Mouse (Mus musculus) kidney, embryonic 16.5 days (tissue): ENCODE data around the gene Dnah7c. TPM values are rescaled to one million over a fixed set of nuclear protein-coding genes. Genes with fewer than 3 reads are reported as not detected.
A peak's percentile ranks its signal among the peaks of the same experiment; 100 is the strongest.
"Not testable (repeated sequence)": the region's sequence is repeated elsewhere in the genome, so short reads cannot be mapped to it uniquely, and the experiment has no call there.

Experiments used
- ATAC-seq: fragments of 200-750 bp; cut with Nextera tagmentation; 2 replicates; pipeline ENCODE4 v1.8.0; 2017; ENCODE audit warnings: moderate TSS enrichment; ENCODE audit not compliant: low FRiP score, low TSS enrichment
- H3K27ac ChIP-seq: fragments of 300-500 bp; sonication (generic); 2 replicates; pipeline ENCODE4 v1.5.1; 2014; ENCODE audit warnings: low read length
- H3K27me3 ChIP-seq: fragments of 300-500 bp; sonication (generic); 2 replicates; pipeline ENCODE4 v1.6.1; 2014; ENCODE audit warnings: low read length, control low read depth, mixed read lengths; ENCODE audit not compliant: insufficient read depth
- H3K36me3 ChIP-seq: fragments of 300-500 bp; sonication (generic); 2 replicates; pipeline ENCODE4 v1.6.1; 2014; ENCODE audit warnings: low read length, control low read depth, mixed read lengths; ENCODE audit not compliant: insufficient read depth
- H3K4me1 ChIP-seq: fragments of 300-500 bp; sonication (generic); 2 replicates; pipeline ENCODE4 v1.6.1; 2014; ENCODE audit warnings: low read length, control low read depth, mixed read lengths; ENCODE audit not compliant: insufficient read depth
- H3K4me2 ChIP-seq: fragments of 300-500 bp; sonication (generic); replicated peaks from 2 replicates; pipeline ENCODE4 v1.6.1; 2014; ENCODE audit warnings: low read depth, low read length
- H3K4me3 ChIP-seq: fragments of 300-500 bp; sonication (generic); 2 replicates; pipeline ENCODE4 v1.5.1; 2014; ENCODE audit warnings: mild to moderate bottlenecking, low read length
- H3K9ac ChIP-seq: fragments of 300-500 bp; sonication (generic); replicated peaks from 2 replicates; pipeline ENCODE4 v1.6.1; 2014; ENCODE audit warnings: low read length
- H3K9me3 ChIP-seq: fragments of 300-500 bp; sonication (generic); 2 replicates; pipeline ENCODE4 v1.6.1; 2016; ENCODE audit warnings: low read length, control low read depth
- WGBS: fragments of 180-500 bp; shearing (Covaris S2); extraction: QIAGEN DNeasy Blood & Tissue Kit; methylation state at CpG from one replicate; pipeline ENCODE4 v1.1.7; 2014; 5-methylcytosine and 5-hydroxymethylcytosine counted together
- polyA plus RNA-seq: library from polyadenylated mRNA; unstranded; fragments of >200 nt; fragmentation: Nextera tagmentation; extraction: Ambion mirVana; gene quantifications from 2 replicates; pipeline ENCODE4 v1.2.1, GENCODE M21; 2015

Gene Dnah7c
- polyA plus RNA-seq, 1 experiment from 2014 or later, result 0.07 TPM

- WGBS, result 54% methylated on average over 1 of the region's 1 CpGs
- ATAC-seq, result peak; percentile 59; the same call in 1 of the 2 replicates
These were observed 299.9 kb downstream of the Dnah7c start for GRCm38 (mm10) chr1:46725266-46725665.

GRCm38 (mm10) chr1:46725719-46726118, 300.3 kb downstream of the Dnah7c start:
- WGBS, result 82% methylated on average over 2 of the region's 2 CpGs
- H3K4me1 ChIP-seq, ATAC-seq, H3K27ac ChIP-seq, H3K27me3 ChIP-seq, H3K4me2 ChIP-seq, H3K9me3 ChIP-seq, H3K36me3 ChIP-seq, H3K4me3 ChIP-seq, H3K9ac ChIP-seq: not testable (repeated sequence)

More at GRCm38 (mm10) chr1:46725266-46725665, 299.9 kb downstream of the Dnah7c start:
- Histone ChIP-seq H3K9me3 (no peaks in the 10 kb centered on the region), H3K4me3 (no peak overlapping the region), H3K9ac (no peak overlapping the region), H3K4me1 (no peaks in the 10 kb centered on the region), H3K4me2 (no peak overlapping the region), H3K27me3 (no peaks in the 10 kb centered on the region), H3K27ac (no peak overlapping the region), H3K36me3 (no peaks in the 10 kb centered on the region)

- not testable (repeated sequence) for H3K27me3 ChIP-seq, H3K4me2 ChIP-seq, H3K4me1 ChIP-seq, H3K9me3 ChIP-seq, ATAC-seq, H3K9ac ChIP-seq, H3K36me3 ChIP-seq, H3K4me3 ChIP-seq, H3K27ac ChIP-seq
- 80% methylated on average over 3 of the region's 3 CpGs for WGBS
These were observed 304.3 kb downstream of the Dnah7c start for GRCm38 (mm10) chr1:46729731-46730130.

DNA sequence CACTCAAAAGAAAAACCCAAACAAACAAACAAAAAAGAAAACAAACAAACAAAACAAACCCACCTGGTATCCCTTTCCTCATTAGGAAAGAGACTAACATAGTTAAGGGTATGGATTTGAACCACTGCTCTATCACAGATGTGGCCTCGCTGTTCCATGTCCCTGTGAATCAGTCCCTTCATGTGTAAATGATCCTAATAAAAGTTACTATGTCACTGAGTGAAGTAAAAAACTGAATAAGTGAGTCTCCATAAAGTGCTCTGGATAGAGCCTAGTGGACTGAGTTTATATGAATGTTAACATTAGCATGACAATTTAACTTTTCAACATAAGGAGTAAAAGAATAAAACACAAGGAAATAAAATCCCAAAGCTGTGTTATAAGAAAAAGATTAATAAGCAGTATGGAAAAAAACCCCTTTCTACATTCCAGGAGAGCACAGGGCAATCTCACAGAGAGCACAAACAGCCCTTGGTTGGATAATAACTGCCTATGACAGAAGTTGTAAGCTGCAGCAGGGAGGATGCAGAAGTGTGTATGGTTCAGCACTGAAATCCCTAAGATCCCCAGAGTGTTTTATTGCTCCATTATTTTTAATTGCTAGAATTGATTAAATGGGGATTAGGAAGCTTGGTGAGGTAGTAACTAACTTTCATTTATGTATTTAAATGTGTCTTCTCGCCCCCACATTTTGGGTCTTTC, 308.2 kb downstream of the Dnah7c start:
- H3K9ac ChIP-seq, ATAC-seq, H3K4me3 ChIP-seq, H3K4me2 ChIP-seq, H3K36me3 ChIP-seq, H3K27ac ChIP-seq, H3K9me3 ChIP-seq, H3K27me3 ChIP-seq, H3K4me1 ChIP-seq: not testable (repeated sequence)
- WGBS, result 72% methylated on average over 2 of the region's 2 CpGs

- 80% methylated on average over 2 of the region's 2 CpGs for WGBS
- ATAC-seq, result not testable (repeated sequence)
These were observed 309.1 kb downstream of the Dnah7c start for GRCm38 (mm10) chr1:46734455-46734854.

DNA sequence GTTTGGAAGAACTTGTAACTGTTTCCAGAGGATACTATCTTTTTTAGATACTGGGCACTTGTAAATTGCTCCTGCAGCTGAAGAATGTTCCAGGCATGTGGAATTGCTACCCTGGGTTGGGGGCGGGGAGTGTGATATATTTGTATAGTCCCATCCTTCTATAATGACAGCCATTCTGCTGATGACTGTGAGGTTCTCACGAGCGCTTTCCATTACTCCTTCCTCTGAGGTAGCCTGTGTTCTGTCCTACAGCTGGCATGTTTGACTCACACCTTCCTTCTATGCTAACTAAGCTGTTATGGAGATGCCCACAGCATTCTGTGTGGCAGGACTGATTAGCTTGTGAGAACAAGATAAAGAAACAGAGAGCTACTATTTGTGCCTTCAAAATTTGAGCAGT, 339.2 kb downstream of the Dnah7c start:
- WGBS, result 79% methylated on average over 3 of the region's 3 CpGs
- not testable (repeated sequence) for H3K27ac ChIP-seq, ATAC-seq, H3K4me3 ChIP-seq, H3K4me1 ChIP-seq, H3K36me3 ChIP-seq, H3K4me2 ChIP-seq, H3K9me3 ChIP-seq, H3K9ac ChIP-seq, H3K27me3 ChIP-seq

More at GRCm38 (mm10) chr1:46734455-46734854, 309.1 kb downstream of the Dnah7c start:
- H3K36me3 ChIP-seq, H3K9me3 ChIP-seq, H3K4me1 ChIP-seq, H3K27me3 ChIP-seq, H3K27ac ChIP-seq, H3K9ac ChIP-seq, H3K4me2 ChIP-seq, H3K4me3 ChIP-seq: not testable (repeated sequence)

GRCm38 (mm10) chr1:46769318-46769717, 343.9 kb downstream of the Dnah7c start:
- H3K9ac ChIP-seq, ATAC-seq, H3K4me1 ChIP-seq: not testable (repeated sequence)

DNA sequence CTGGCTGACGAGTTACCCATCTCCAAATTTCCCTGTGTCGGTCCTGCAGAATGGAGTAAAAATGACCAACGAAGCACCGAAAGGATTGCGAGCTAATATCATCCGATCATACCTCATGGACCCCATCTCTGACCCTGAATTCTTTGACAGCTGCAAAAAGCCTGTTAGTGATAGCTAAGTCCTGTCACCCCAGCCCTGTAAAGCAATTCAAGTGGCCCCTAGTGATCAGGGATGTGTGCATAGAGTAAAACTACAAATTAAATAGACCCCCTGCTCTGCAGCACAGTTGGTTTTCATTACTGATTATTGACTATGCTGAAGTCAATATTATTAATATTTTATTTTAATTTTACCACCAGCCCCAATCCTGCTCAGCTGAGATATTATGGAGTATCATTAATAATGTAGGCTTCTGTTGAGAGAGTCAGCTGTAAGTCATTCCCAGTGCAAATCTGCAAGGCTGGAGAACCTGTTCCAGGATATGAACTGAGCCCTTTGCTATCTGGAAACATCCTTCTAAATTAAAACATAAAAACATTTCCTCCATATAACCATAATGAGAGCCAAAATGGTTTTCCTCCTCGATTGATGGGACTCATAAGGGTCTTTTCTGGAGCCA, 344.8 kb downstream of the Dnah7c start:
- not testable (repeated sequence) for H3K4me1 ChIP-seq, H3K27ac ChIP-seq, H3K9me3 ChIP-seq, H3K4me2 ChIP-seq, ATAC-seq, H3K9ac ChIP-seq, H3K27me3 ChIP-seq, H3K36me3 ChIP-seq, H3K4me3 ChIP-seq
- WGBS, result 89% methylated on average over 7 of the region's 7 CpGs

More at GRCm38 (mm10) chr1:46769318-46769717, 343.9 kb downstream of the Dnah7c start:
- not testable (repeated sequence) for H3K4me3 ChIP-seq, H3K9me3 ChIP-seq, H3K27ac ChIP-seq, H3K27me3 ChIP-seq, H3K36me3 ChIP-seq, H3K4me2 ChIP-seq

- ATAC-seq, H3K9ac ChIP-seq, H3K4me1 ChIP-seq, H3K36me3 ChIP-seq, H3K9me3 ChIP-seq, H3K4me3 ChIP-seq, H3K4me2 ChIP-seq, H3K27me3 ChIP-seq, H3K27ac ChIP-seq: not testable (repeated sequence)
- WGBS, result 86% methylated on average over 4 of the region's 4 CpGs
These were observed 356.8 kb downstream of the Dnah7c start for GRCm38 (mm10) chr1:46782227-46782626.

- Histone ChIP-seq H3K4me2 (no peak overlapping the region), H3K27ac (no peak overlapping the region), H3K4me3 (no peak overlapping the region), H3K9me3 (no peaks in the 10 kb centered on the region), H3K4me1 (no peaks in the 10 kb centered on the region), H3K36me3 (peaks cover under 1% of the 10 kb centered on the region; the same call in 1 of the 2 replicates), H3K9ac (no peak overlapping the region), H3K27me3 (no peaks in the 10 kb centered on the region)
- WGBS, result 75% methylated on average over 1 of the region's 1 CpGs
- ATAC-seq, result no peak
These were observed 379.7 kb downstream of the Dnah7c start for GRCm38 (mm10) chr1:46805074-46805473.
